8 mouse cellular contexts compared by ENCODE assay signal in genomic region chr12:112542257-112542919, GRCm38 (mm10). TPM values are rescaled to one million over a fixed set of nuclear protein-coding genes. Genes with fewer than 3 reads are reported as not detected.
DNase-seq lines count a peak whose midpoint lies in the region; ATAC-seq lines count a peak whose summit lies in the region.
"Had no signal": no experiment of that assay in that cellular context is flagged by ENCODE, and none has a peak within 500 bp of the region (broad histone marks: within the 10 kb centered on the region; RNA-seq: fewer than 3 reads in every experiment).

No protein-coding gene starts in this region.

- H3K4me2 ChIP-seq in forebrain, embryonic 11.5 days (ENCODE audit: low read depth, low read length, severe bottlenecking) = peak overlapping the region; percentile 5; the same call in 1 of the 2 replicates
- no peak overlapping the region for H3K4me2 ChIP-seq in hindbrain, embryonic 11.5 days (replicated peaks; ENCODE audit: low read depth, low read length)
- H3K4me2 ChIP-seq in kidney, embryonic 16.5 days (replicated peaks; ENCODE audit: low read depth, low read length) = peak overlapping the region; percentile 24
- peak overlapping the region; percentile 19; the same call in 1 of the 2 replicates for H3K4me2 ChIP-seq in neural tube, embryonic 12.5 days (replicated peaks)

- no peak overlapping the region for H3K4me3 ChIP-seq in forebrain, embryonic 11.5 days (ENCODE audit: low read depth, low read length)
- no peak overlapping the region for H3K4me3 ChIP-seq in hindbrain, embryonic 11.5 days (ENCODE audit: low read depth, low read length)
- no peak overlapping the region for H3K4me3 ChIP-seq in kidney, embryonic 16.5 days (ENCODE audit: low read length)
- H3K4me3 ChIP-seq in neural tube, embryonic 12.5 days = no peak overlapping the region
- H3K4me3 ChIP-seq: megakaryocyte, embryonic 14.5 days had no signal

- peaks cover 25% of the 10 kb centered on the region for H3K4me1 ChIP-seq in forebrain, embryonic 11.5 days (replicated peaks; ENCODE audit: control insufficient read depth, insufficient read depth, low read length)
- peaks cover 25% of the 10 kb centered on the region for H3K4me1 ChIP-seq in hindbrain, embryonic 11.5 days (replicated peaks; ENCODE audit: control insufficient read depth, insufficient read depth, low read length)
- peaks cover 10% of the 10 kb centered on the region; the same call in 1 of the 2 replicates for H3K4me1 ChIP-seq in kidney, embryonic 16.5 days (ENCODE audit: insufficient read depth, low read length)
- peaks cover 37% of the 10 kb centered on the region for H3K4me1 ChIP-seq in neural tube, embryonic 12.5 days

- ATAC-seq in forebrain, embryonic 11.5 days (replicated peaks; ENCODE audit: low FRiP score) = peak; percentile 13; the same call in 1 of the 2 replicates
- peak; percentile 57 for ATAC-seq in hindbrain, embryonic 11.5 days (ENCODE audit: low FRiP score)
- ATAC-seq in kidney, embryonic 16.5 days (ENCODE audit: low FRiP score, low TSS enrichment) = peak; percentile 80
- peak; percentile 46; the same call in 1 of the 2 replicates for ATAC-seq in neural tube, embryonic 12.5 days (ENCODE audit: low FRiP score, low read depth)
- no peak for ATAC-seq in CD4-positive, CD25-positive, alpha-beta regulatory T cell, adult 4 months

- H3K9me3 ChIP-seq in forebrain, embryonic 11.5 days (ENCODE audit: control insufficient read depth, low read length) = no peaks in the 10 kb centered on the region
- H3K9me3 ChIP-seq in hindbrain, embryonic 11.5 days (ENCODE audit: control insufficient read depth, low read length) = no peaks in the 10 kb centered on the region
- H3K9me3 ChIP-seq in kidney, embryonic 16.5 days (ENCODE audit: low read length) = no peaks in the 10 kb centered on the region
- no peaks in the 10 kb centered on the region for H3K9me3 ChIP-seq in neural tube, embryonic 12.5 days
- H3K9me3 ChIP-seq: megakaryocyte, embryonic 14.5 days had no signal

- peak overlapping the region; percentile 77 for H3K27ac ChIP-seq in forebrain, embryonic 11.5 days (ENCODE audit: low read depth, low read length)
- H3K27ac ChIP-seq in hindbrain, embryonic 11.5 days (ENCODE audit: low read depth, low read length) = peak overlapping the region; percentile 64; the same call in 1 of the 2 replicates
- peak overlapping the region; percentile 74 for H3K27ac ChIP-seq in kidney, embryonic 16.5 days (ENCODE audit: low read length)
- H3K27ac ChIP-seq in neural tube, embryonic 12.5 days = no peak overlapping the region

- H3K36me3 ChIP-seq in forebrain, embryonic 11.5 days (ENCODE audit: control insufficient read depth, insufficient read depth, low read length) = no peaks in the 10 kb centered on the region
- H3K36me3 ChIP-seq in hindbrain, embryonic 11.5 days (ENCODE audit: control insufficient read depth, insufficient read depth, low read length) = no peaks in the 10 kb centered on the region
- no peaks in the 10 kb centered on the region for H3K36me3 ChIP-seq in kidney, embryonic 16.5 days (ENCODE audit: insufficient read depth, low read length)
- no peaks in the 10 kb centered on the region for H3K36me3 ChIP-seq in neural tube, embryonic 12.5 days

- WGBS in forebrain, embryonic 11.5 days = 50% methylated on average over 13 of the region's 13 CpGs
- WGBS in hindbrain, embryonic 11.5 days = 43% methylated on average over 13 of the region's 13 CpGs
- 45% methylated on average over 13 of the region's 13 CpGs for whole genome bisulfite sequencing in kidney, embryonic 16.5 days
- WGBS in neural tube, embryonic 12.5 days = 53% methylated on average over 13 of the region's 13 CpGs

- H3K9ac ChIP-seq in forebrain, embryonic 11.5 days (ENCODE audit: low read length) = peak overlapping the region; percentile 24; the same call in 1 of the 2 replicates
- 0 out of 2 replicates have a peak overlapping the region, but pooled peaks have one; percentile 24 for H3K9ac ChIP-seq in hindbrain, embryonic 11.5 days (ENCODE audit: low read depth, low read length)
- no peak overlapping the region for H3K9ac ChIP-seq in kidney, embryonic 16.5 days (replicated peaks; ENCODE audit: low read length)
- 0 out of 2 replicates have a peak overlapping the region, but pooled peaks have one; percentile 8 for H3K9ac ChIP-seq in neural tube, embryonic 12.5 days

- DNase-seq in forebrain, embryonic 11.5 days (ENCODE audit: low spot score) = no peak
- peak; percentile 49 for DNase-seq in hindbrain, embryonic 11.5 days (ENCODE audit: low spot score)
- no peak for DNase-seq in lung, postnatal 14 days
- DNase-seq in cerebellum, adult 9-11 months = no peak

- H3K27me3 ChIP-seq in forebrain, embryonic 11.5 days (ENCODE audit: control insufficient read depth, insufficient read depth, low read length) = no peaks in the 10 kb centered on the region
- H3K27me3 ChIP-seq in hindbrain, embryonic 11.5 days (ENCODE audit: control insufficient read depth, insufficient read depth, low read length) = 0 out of 2 replicates have a peak, but pooled peaks cover 3% of the 10 kb centered on the region
- H3K27me3 ChIP-seq in kidney, embryonic 16.5 days (ENCODE audit: insufficient read depth, low read length) = no peaks in the 10 kb centered on the region
- 0 out of 2 replicates have a peak, but pooled peaks cover 6% of the 10 kb centered on the region for H3K27me3 ChIP-seq in neural tube, embryonic 12.5 days (replicated peaks)

RNA-seq across cellular contexts. Expression of gene Tmem179, which starts 25.8 kb away (rescaled TPM):
- polyA plus RNA-seq in forebrain, embryonic 11.5 days (2014; fragmentation: Nextera tagmentation; extraction: Ambion mirVana) = 3.1 and 3.4 TPM in 2 replicates
- 6.0 and 7.0 TPM in 2 replicates for polyA plus RNA-seq in hindbrain, embryonic 11.5 days (2014; fragmentation: Nextera tagmentation; extraction: Ambion mirVana)
- 0.67 and 0.91 TPM in 2 replicates for polyA plus RNA-seq in kidney, embryonic 16.5 days (2015; fragmentation: Nextera tagmentation; extraction: Ambion mirVana)
- 16.4 and 17.9 TPM in 2 replicates for polyA plus RNA-seq in neural tube, embryonic 12.5 days (2016; fragmentation: Nextera tagmentation; extraction: Ambion mirVana)
- not detected for polyA plus RNA-seq in CD4-positive, CD25-positive, alpha-beta regulatory T cell, adult 4 months (2017; shearing (Covaris generic))

RNA-seq across cellular contexts. Expression of gene Inf2, which starts 46.2 kb away (rescaled TPM):
- polyA plus RNA-seq in forebrain, embryonic 11.5 days (2014; fragmentation: Nextera tagmentation; extraction: Ambion mirVana) = 1.6 and 2.4 TPM in 2 replicates
- 1.2 and 1.4 TPM in 2 replicates for polyA plus RNA-seq in hindbrain, embryonic 11.5 days (2014; fragmentation: Nextera tagmentation; extraction: Ambion mirVana)
- 4.7 and 5.3 TPM in 2 replicates for polyA plus RNA-seq in kidney, embryonic 16.5 days (2015; fragmentation: Nextera tagmentation; extraction: Ambion mirVana)
- 1.1 and 2.2 TPM in 2 replicates for polyA plus RNA-seq in neural tube, embryonic 12.5 days (2016; fragmentation: Nextera tagmentation; extraction: Ambion mirVana)
- polyA plus RNA-seq in CD4-positive, CD25-positive, alpha-beta regulatory T cell, adult 4 months (2017; shearing (Covaris generic)) = 10 to 100 TPM in 1 of 2 experiments, 1 to 10 TPM in 1; 9.1 to 12.2 TPM

RNA-seq across cellular contexts. Expression of gene A530016L24Rik, which starts 53.1 kb away (rescaled TPM):
- polyA plus RNA-seq in forebrain, embryonic 11.5 days (2014; fragmentation: Nextera tagmentation; extraction: Ambion mirVana) = 0.13 TPM in 1 of 2 replicates, not detected in the other
- polyA plus RNA-seq in hindbrain, embryonic 11.5 days (2014; fragmentation: Nextera tagmentation; extraction: Ambion mirVana) = not detected in 2 replicates
- 0.13 and 0.19 TPM in 2 replicates for polyA plus RNA-seq in kidney, embryonic 16.5 days (2015; fragmentation: Nextera tagmentation; extraction: Ambion mirVana)
- polyA plus RNA-seq in neural tube, embryonic 12.5 days (2016; fragmentation: Nextera tagmentation; extraction: Ambion mirVana) = 0.10 and 0.13 TPM in 2 replicates
- not detected for polyA plus RNA-seq in CD4-positive, CD25-positive, alpha-beta regulatory T cell, adult 4 months (2017; shearing (Covaris generic))
